Mouse (Mus musculus): Measurements from ENCODE around the gene Scg2. TPM values are rescaled to one million over a fixed set of nuclear protein-coding genes. Genes with fewer than 3 reads are reported as not detected.

Gene Scg2
- total and polyA plus RNA-seq, 3 experiments, result not detected

GRCm38 (mm10) chr1:79436671-79437070 is 3.2 kb downstream of the Scg2 start:
- TF ChIP-seq MYB (IDR thresholded peaks at IDR 0.05; ENCODE audit: low read depth, low read length) (no peak), ETS1 (IDR thresholded peaks at IDR 0.05; ENCODE audit: low read depth, low read length) (no peak)
- Histone ChIP-seq H3K36me3 (ENCODE audit: control insufficient read depth in 1 of 2, insufficient read depth in 2 of 2, low read length in 2 of 2) (no peaks in the 10 kb centered on the region), H3K4me3 (ENCODE audit: control insufficient read depth in 1 of 2, insufficient read depth in 1 of 2, low read depth in 2 of 2, low read length in 2 of 2) (no peak overlapping the region)

DNA sequence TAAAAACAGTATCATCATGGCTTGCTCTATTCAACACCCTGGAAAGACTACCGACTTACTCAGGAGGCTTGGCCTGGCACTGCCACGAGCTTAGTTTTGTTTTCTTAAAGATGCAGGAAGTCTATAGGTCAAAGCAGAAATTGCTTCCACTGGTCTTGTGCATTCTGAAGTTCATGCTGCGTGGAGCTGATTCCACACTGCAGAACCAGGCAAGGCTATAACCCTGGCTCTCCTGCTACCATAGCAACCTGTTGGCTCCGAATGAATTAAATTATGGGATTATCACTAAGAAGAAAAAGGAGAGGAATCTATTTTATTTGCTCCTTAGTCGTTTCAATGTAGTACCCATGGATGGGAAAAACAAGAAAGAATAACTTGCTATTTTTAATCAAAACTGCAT is 10.9 kb downstream of the Scg2 start:
- Histone ChIP-seq H3K4me1 (ENCODE audit: control insufficient read depth in 1 of 2, insufficient read depth in 2 of 2, low read length in 2 of 2) (no peaks in the 10 kb centered on the region), H3K4me3 (ENCODE audit: control insufficient read depth in 1 of 2, insufficient read depth in 1 of 2, low read depth in 2 of 2, low read length in 2 of 2) (no peak overlapping the region), H3K79me2 (ENCODE audit: control insufficient read depth, insufficient read depth, low read length, poor library complexity) (no peaks in the 10 kb centered on the region), H3K9me3 (replicated peaks; ENCODE audit: insufficient read depth, low read length) (no peaks in the 10 kb centered on the region), H3K9ac (ENCODE audit: control insufficient read depth, low read depth, low read length, poor library complexity, severe bottlenecking) (no peak overlapping the region), H3K27ac (ENCODE audit: control insufficient read depth, low read depth, low read length) (no peak overlapping the region), H3K27me3 (ENCODE audit: control insufficient read depth in 1 of 2, insufficient read depth in 2 of 2, low read length in 2 of 2) (no peaks in the 10 kb centered on the region), H3K36me3 (ENCODE audit: control insufficient read depth in 1 of 2, insufficient read depth in 2 of 2, low read length in 2 of 2) (no peaks in the 10 kb centered on the region)
- TF ChIP-seq GATA1 (IDR thresholded peaks at IDR 0.05; ENCODE audit: low read depth, low read length) (no peak), E2F4 (IDR thresholded peaks at IDR 0.05; ENCODE audit: borderline replicate concordance, low read depth, low read length) (no peak), POLR2AphosphoS5 (IDR thresholded peaks at IDR 0.05; ENCODE audit: borderline replicate concordance, low read depth, low read length) (no peak), MYB (IDR thresholded peaks at IDR 0.05; ENCODE audit: low read depth, low read length) (no peak), UBTF (IDR thresholded peaks at IDR 0.05; ENCODE audit: borderline replicate concordance, insufficient read depth, low read depth, low read length) (no peak)
- DNase-seq (ENCODE audit: low read depth, low spot score), result no peak

More at GRCm38 (mm10) chr1:79436671-79437070, 3.2 kb downstream of the Scg2 start:
- Histone ChIP-seq H3K27ac (ENCODE audit: control insufficient read depth, low read depth, low read length) (no peak overlapping the region), H3K9ac (ENCODE audit: control insufficient read depth, low read depth, low read length, poor library complexity, severe bottlenecking) (no peak overlapping the region), H3K9me3 (replicated peaks; ENCODE audit: insufficient read depth, low read length) (no peaks in the 10 kb centered on the region), H3K27me3 (ENCODE audit: control insufficient read depth in 1 of 2, insufficient read depth in 2 of 2, low read length in 2 of 2) (no peaks in the 10 kb centered on the region), H3K79me2 (ENCODE audit: control insufficient read depth, insufficient read depth, low read length, poor library complexity) (no peaks in the 10 kb centered on the region), H3K4me1 (ENCODE audit: control insufficient read depth in 1 of 2, insufficient read depth in 2 of 2, low read length in 2 of 2) (no peaks in the 10 kb centered on the region)
- no peak for DNase-seq (ENCODE audit: low read depth, low spot score)

GRCm38 (mm10) chr1:79415496-79415895 is 24.4 kb downstream of the Scg2 start:
- no peaks in the 10 kb centered on the region for H3K9me3 ChIP-seq (replicated peaks; ENCODE audit: insufficient read depth, low read length)
- DNase-seq (ENCODE audit: low read depth, low spot score), result no peak
- no peak overlapping the region for H3K27ac ChIP-seq (ENCODE audit: control insufficient read depth, low read depth, low read length)
- no peaks in the 10 kb centered on the region for H3K27me3 ChIP-seq (ENCODE audit: control insufficient read depth in 1 of 2, insufficient read depth in 2 of 2, low read length in 2 of 2)
- no peak overlapping the region for H3K4me3 ChIP-seq (ENCODE audit: control insufficient read depth in 1 of 2, insufficient read depth in 1 of 2, low read depth in 2 of 2, low read length in 2 of 2)
- H3K4me1 ChIP-seq (ENCODE audit: control insufficient read depth in 1 of 2, insufficient read depth in 2 of 2, low read length in 2 of 2), result no peaks in the 10 kb centered on the region
- no peak overlapping the region for H3K9ac ChIP-seq (ENCODE audit: control insufficient read depth, low read depth, low read length, poor library complexity, severe bottlenecking)
- no peak for TF ChIP-seq POLR2AphosphoS2 (IDR thresholded peaks at IDR 0.05; ENCODE audit: low read length)
- TF ChIP-seq RCOR1 (IDR thresholded peaks at IDR 0.05; ENCODE audit: low read depth, low read length), result no peak
- TF ChIP-seq SIN3A (IDR thresholded peaks at IDR 0.05; ENCODE audit: low read length), result no peak
- TF ChIP-seq TAL1 (IDR thresholded peaks at IDR 0.05; ENCODE audit: low read length), result no peak
- TF ChIP-seq ZKSCAN1 (IDR thresholded peaks at IDR 0.05; ENCODE audit: low read depth, low read length), result no peak
- H3K36me3 ChIP-seq (ENCODE audit: control insufficient read depth in 1 of 2, insufficient read depth in 2 of 2, low read length in 2 of 2), result no peaks in the 10 kb centered on the region
- no peaks in the 10 kb centered on the region for H3K79me2 ChIP-seq (ENCODE audit: control insufficient read depth, insufficient read depth, low read length, poor library complexity)

Data from MEL (cell line).